Mouse (Mus musculus): ENCODE measurements around the gene Shld2. TPM values are rescaled to one million over a fixed set of nuclear protein-coding genes. Genes with fewer than 3 reads are reported as not detected.

Shld2 gene
- polyA plus RNA-seq, 1 experiment from 2014 or later, result 12.5 TPM

GRCm38 (mm10) chr14:34345771-34346566, 35.7 kb upstream of the Shld2 start:
- Histone ChIP-seq H3K4me3 (no peak overlapping the region), H3K4me2 (no peak overlapping the region), H3K9ac (no peak overlapping the region), H3K9me3 (no peaks in the 10 kb centered on the region), H3K27ac (no peak overlapping the region), H3K4me1 (no peaks in the 10 kb centered on the region), H3K36me3 (peaks cover 35% of the 10 kb centered on the region), H3K27me3 (no peaks in the 10 kb centered on the region)
- ATAC-seq (ENCODE audit: insufficient number of reproducible peaks, low FRiP score, low TSS enrichment, low read depth), result no peak
- WGBS, result 57% methylated on average over 12 of the region's 12 CpGs

- Histone ChIP-seq H3K9ac (no peak overlapping the region), H3K4me1 (no peaks in the 10 kb centered on the region), H3K36me3 (peaks cover 41% of the 10 kb centered on the region), H3K9me3 (no peaks in the 10 kb centered on the region), H3K4me2 (no peak overlapping the region), H3K27me3 (no peaks in the 10 kb centered on the region), H3K4me3 (no peak overlapping the region), H3K27ac (no peak overlapping the region)
- 90% methylated on average over 5 of the region's 5 CpGs for WGBS
- no peak for ATAC-seq (ENCODE audit: insufficient number of reproducible peaks, low FRiP score, low TSS enrichment, low read depth)
Measured at GRCm38 (mm10) chr14:34344361-34344760, 34.1 kb upstream of the Shld2 start.

DNA sequence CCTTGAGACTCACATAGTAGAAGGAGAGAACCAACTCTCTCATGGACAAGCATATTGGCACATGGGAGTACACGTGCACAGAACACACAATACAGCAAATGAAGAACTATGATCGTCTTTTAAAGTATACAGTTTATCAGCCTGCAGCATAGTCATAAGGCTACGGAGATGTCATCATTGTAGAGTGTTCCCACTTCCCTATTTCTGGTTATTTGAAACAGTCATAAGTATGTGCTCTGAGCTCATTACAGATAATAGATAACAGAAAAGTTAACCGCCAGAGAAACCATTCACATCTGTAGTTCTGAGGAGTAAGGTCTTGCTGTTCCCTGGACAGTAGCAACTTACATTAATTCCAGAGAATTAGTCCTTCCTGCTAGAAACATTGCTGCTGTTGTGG, 32.8 kb upstream of the Shld2 start:
- no peak for ATAC-seq (ENCODE audit: insufficient number of reproducible peaks, low FRiP score, low TSS enrichment, low read depth)
- H3K36me3 ChIP-seq, result peaks cover 51% of the 10 kb centered on the region
- 90% methylated on average over 4 of the region's 4 CpGs for WGBS

DNA sequence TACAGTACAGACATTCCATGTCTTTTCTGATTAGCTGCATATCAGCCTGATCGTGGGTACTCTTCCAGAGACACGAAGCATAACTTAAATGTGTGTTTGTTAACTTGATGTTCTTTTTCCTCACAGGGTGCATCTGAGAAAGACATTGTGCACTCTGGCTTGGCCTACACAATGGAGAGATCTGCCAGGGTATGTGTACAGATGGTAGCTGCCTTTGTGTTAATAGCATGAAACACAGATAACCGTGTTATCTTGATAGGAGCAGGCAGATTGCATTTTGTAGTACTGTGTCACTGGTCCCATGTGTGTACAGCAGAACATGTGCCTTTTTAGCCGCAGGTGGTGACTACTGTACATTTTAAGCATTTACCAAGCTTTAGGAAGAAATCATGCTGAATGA, 31.7 kb upstream of the Shld2 start:
- Histone ChIP-seq H3K4me2 (no peak overlapping the region), H3K9ac (no peak overlapping the region), H3K36me3 (peaks cover 61% of the 10 kb centered on the region), H3K4me3 (no peak overlapping the region), H3K9me3 (no peaks in the 10 kb centered on the region), H3K4me1 (no peaks in the 10 kb centered on the region), H3K27ac (no peak overlapping the region), H3K27me3 (no peaks in the 10 kb centered on the region)
- ATAC-seq (ENCODE audit: insufficient number of reproducible peaks, low FRiP score, low TSS enrichment, low read depth), result no peak
- WGBS, result 94% methylated on average over 4 of the region's 4 CpGs

More for the DNA sequence above, 32.8 kb upstream of the Shld2 start:
- Histone ChIP-seq H3K4me1 (no peaks in the 10 kb centered on the region), H3K27me3 (no peaks in the 10 kb centered on the region), H3K27ac (no peak overlapping the region), H3K9me3 (no peaks in the 10 kb centered on the region), H3K9ac (no peak overlapping the region), H3K4me3 (no peak overlapping the region), H3K4me2 (no peak overlapping the region)

DNA sequence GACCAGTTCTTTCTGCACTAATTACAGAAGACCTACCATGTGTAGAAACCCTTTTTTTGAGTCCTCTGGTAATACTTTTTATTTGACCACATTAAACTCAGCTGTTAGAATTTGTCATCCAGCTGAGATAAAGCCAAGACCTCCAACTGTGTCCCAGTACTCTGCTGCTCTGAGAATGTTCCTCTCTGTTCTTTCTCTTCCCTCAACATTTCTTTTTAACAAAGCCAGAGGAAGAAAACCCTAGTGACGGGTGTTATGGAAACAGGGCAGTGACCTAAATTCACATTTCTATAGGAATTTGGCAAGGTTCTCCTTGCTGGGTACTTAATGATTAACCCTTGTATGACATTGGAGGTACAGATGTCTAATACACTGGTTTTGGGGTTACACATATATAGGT, 29.2 kb upstream of the Shld2 start:
- no peak for ATAC-seq (ENCODE audit: insufficient number of reproducible peaks, low FRiP score, low TSS enrichment, low read depth)
- no peaks in the 10 kb centered on the region for H3K27me3 ChIP-seq
- H3K4me3 ChIP-seq, result no peak overlapping the region
- WGBS, result 56% methylated on average over 1 of the region's 1 CpGs
- peaks cover 81% of the 10 kb centered on the region for H3K36me3 ChIP-seq
- no peaks in the 10 kb centered on the region for H3K4me1 ChIP-seq
- H3K9ac ChIP-seq, result no peak overlapping the region
- no peak overlapping the region for H3K4me2 ChIP-seq
- no peak overlapping the region for H3K27ac ChIP-seq
- no peaks in the 10 kb centered on the region for H3K9me3 ChIP-seq

- ATAC-seq (ENCODE audit: insufficient number of reproducible peaks, low FRiP score, low TSS enrichment, low read depth), result no peak
- WGBS, result 84% methylated on average over 5 of the region's 5 CpGs
- peaks cover 73% of the 10 kb centered on the region for H3K36me3 ChIP-seq
Measured at GRCm38 (mm10) chr14:34332476-34332875, 22.2 kb upstream of the Shld2 start.

GRCm38 (mm10) chr14:34331886-34332285, 21.6 kb upstream of the Shld2 start:
- ATAC-seq (ENCODE audit: insufficient number of reproducible peaks, low FRiP score, low TSS enrichment, low read depth), result no peak
- Histone ChIP-seq H3K27ac (no peak overlapping the region), H3K4me3 (no peak overlapping the region), H3K9ac (no peak overlapping the region), H3K4me2 (no peak overlapping the region), H3K4me1 (no peaks in the 10 kb centered on the region), H3K27me3 (no peaks in the 10 kb centered on the region), H3K9me3 (no peaks in the 10 kb centered on the region), H3K36me3 (peaks cover 70% of the 10 kb centered on the region)
- WGBS, result 86% methylated on average over 3 of the region's 3 CpGs

More at GRCm38 (mm10) chr14:34332476-34332875, 22.2 kb upstream of the Shld2 start:
- Histone ChIP-seq H3K27me3 (no peaks in the 10 kb centered on the region), H3K9me3 (no peaks in the 10 kb centered on the region), H3K4me3 (no peak overlapping the region), H3K27ac (no peak overlapping the region), H3K9ac (no peak overlapping the region), H3K4me2 (no peak overlapping the region), H3K4me1 (no peaks in the 10 kb centered on the region)

- no peaks in the 10 kb centered on the region for H3K9me3 ChIP-seq
- no peak overlapping the region for H3K9ac ChIP-seq
- 90% methylated on average over 9 of the region's 9 CpGs for WGBS
- no peak overlapping the region for H3K4me2 ChIP-seq
- no peak overlapping the region for H3K27ac ChIP-seq
- H3K27me3 ChIP-seq, result no peaks in the 10 kb centered on the region
- H3K4me1 ChIP-seq, result no peaks in the 10 kb centered on the region
- ATAC-seq (ENCODE audit: insufficient number of reproducible peaks, low FRiP score, low TSS enrichment, low read depth), result no peak
- H3K36me3 ChIP-seq, result peaks cover 63% of the 10 kb centered on the region
- no peak overlapping the region for H3K4me3 ChIP-seq
Measured at GRCm38 (mm10) chr14:34330657-34331158, 20.4 kb upstream of the Shld2 start.

- peaks cover 55% of the 10 kb centered on the region for H3K36me3 ChIP-seq
- ATAC-seq (ENCODE audit: insufficient number of reproducible peaks, low FRiP score, low TSS enrichment, low read depth), result no peak
- no peaks in the 10 kb centered on the region for H3K9me3 ChIP-seq
- H3K4me1 ChIP-seq, result no peaks in the 10 kb centered on the region
- WGBS, result 69% methylated on average over 1 of the region's 1 CpGs
- no peak overlapping the region for H3K4me3 ChIP-seq
- H3K9ac ChIP-seq, result no peak overlapping the region
- H3K27me3 ChIP-seq, result no peaks in the 10 kb centered on the region
- no peak overlapping the region for H3K27ac ChIP-seq
- H3K4me2 ChIP-seq, result no peak overlapping the region
Measured at GRCm38 (mm10) chr14:34327618-34328017, 17.3 kb upstream of the Shld2 start.

- no peak overlapping the region for H3K9ac ChIP-seq
- no peak overlapping the region for H3K27ac ChIP-seq
- 80% methylated on average over 3 of the region's 3 CpGs for WGBS
- H3K36me3 ChIP-seq, result peaks cover 53% of the 10 kb centered on the region
- H3K27me3 ChIP-seq, result no peaks in the 10 kb centered on the region
- ATAC-seq (ENCODE audit: insufficient number of reproducible peaks, low FRiP score, low TSS enrichment, low read depth), result no peak
- H3K4me3 ChIP-seq, result no peak overlapping the region
- H3K4me2 ChIP-seq, result no peak overlapping the region
- H3K4me1 ChIP-seq, result no peaks in the 10 kb centered on the region
- no peaks in the 10 kb centered on the region for H3K9me3 ChIP-seq
Measured at GRCm38 (mm10) chr14:34326606-34327005, 16.3 kb upstream of the Shld2 start.

DNA sequence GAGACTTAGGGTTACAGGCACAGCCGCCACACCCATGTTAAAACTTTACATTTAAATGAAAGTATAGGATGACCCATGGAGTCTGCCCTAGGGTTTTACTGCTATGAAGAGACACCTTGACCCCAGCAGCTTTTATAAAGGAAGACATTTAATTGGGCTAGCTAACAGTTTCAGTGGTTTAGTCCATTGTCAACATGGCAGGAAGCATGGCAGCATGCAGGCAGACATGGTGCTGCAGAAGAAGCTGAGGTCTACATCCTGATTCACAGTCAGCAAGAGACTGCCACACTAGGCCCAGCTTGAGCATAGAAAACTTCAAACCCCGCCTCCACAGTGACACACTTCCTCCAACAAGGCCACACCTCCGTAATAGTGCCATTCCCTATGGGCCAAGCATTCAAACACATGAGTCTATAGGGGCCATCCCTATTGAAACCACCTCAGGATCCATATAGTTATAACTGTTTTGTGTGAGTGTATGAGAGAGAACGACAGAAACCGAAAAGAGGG, 13.3 kb upstream of the Shld2 start:
- Histone ChIP-seq H3K27ac (no peak overlapping the region), H3K9me3 (no peaks in the 10 kb centered on the region), H3K36me3 (peaks cover 44% of the 10 kb centered on the region), H3K4me1 (no peaks in the 10 kb centered on the region), H3K4me3 (no peak overlapping the region), H3K4me2 (no peak overlapping the region), H3K27me3 (no peaks in the 10 kb centered on the region), H3K9ac (no peak overlapping the region)
- ATAC-seq (ENCODE audit: insufficient number of reproducible peaks, low FRiP score, low TSS enrichment, low read depth), result no peak
- 94% methylated on average over 5 of the region's 5 CpGs for WGBS

- no peak overlapping the region for H3K27ac ChIP-seq
Measured at GRCm38 (mm10) chr14:34318113-34318512, 7.8 kb upstream of the Shld2 start.

More at GRCm38 (mm10) chr14:34318113-34318512, 7.8 kb upstream of the Shld2 start:
- no peak for ATAC-seq (ENCODE audit: insufficient number of reproducible peaks, low FRiP score, low TSS enrichment, low read depth)
- H3K4me1 ChIP-seq, result peaks cover 2% of the 10 kb centered on the region
- H3K4me2 ChIP-seq, result no peak overlapping the region
- H3K4me3 ChIP-seq, result no peak overlapping the region
- H3K27me3 ChIP-seq, result no peaks in the 10 kb centered on the region
- H3K9ac ChIP-seq, result no peak overlapping the region
- no peaks in the 10 kb centered on the region for H3K9me3 ChIP-seq
- peaks cover 22% of the 10 kb centered on the region for H3K36me3 ChIP-seq
